Mouse (Mus musculus) leukemia stem cell, adult 10-12 weeks (primary cell): ENCODE data around the gene Grm8. TPM values are rescaled to one million over a fixed set of nuclear protein-coding genes. Genes with fewer than 3 reads are reported as not detected.

Source experiments
- polyA plus RNA-seq: library from polyadenylated mRNA; stranded (reverse); fragments of >175 nt; gene quantifications from 2 replicates; pipeline ENCODE4 v1.2.3, GENCODE M21; 2012; ENCODE audit warnings: low replicate concordance

Gene Grm8
- polyA plus RNA-seq: not detected in 2 replicates

GRCm38 (mm10) chr6:28135001-28135401 lies at the start of gene Grm8:
Gene Grm8, minus strand, starts transcription at chr6:28135178.

